Mouse (Mus musculus) gastrocnemius, adult 2 months (tissue): ENCODE results near the gene Zfhx3. TPM values are rescaled to one million over a fixed set of nuclear protein-coding genes. Genes with fewer than 3 reads are reported as not detected.

ENCODE experiments used
- DNase-seq: peaks from one replicate; pipeline ENCODE4 v3.0.0; 2022
- H3K27ac ChIP-seq: fragments of 200-600 bp; 2 replicates; pipeline ENCODE4 v1.8.1; 2022; ENCODE audit warnings: mild to moderate bottlenecking
- H3K4me3 ChIP-seq: fragments of 200-600 bp; 2 replicates; pipeline ENCODE4 v1.8.1; 2022; ENCODE audit warnings: mild to moderate bottlenecking, moderate library complexity
- CTCF ChIP-seq: fragments of 200-600 bp; IDR thresholded peaks from 2 replicates; pipeline ENCODE4 v1.8.1; 2022; ENCODE audit warnings: antibody characterized with exemption, mild to moderate bottlenecking, moderate library complexity
- intact Hi-C: fragments of 180-260 bp; cut with DNase I; formaldehyde crosslinking; loops from one replicate; pipeline ENCODE4 v1.15.1; 2025
- total RNA-seq, 2 experiments: library from RNA; stranded (reverse); gene quantifications; 2 replicates each; pipeline ENCODE4 v1.2.3; 2021

The Zfhx3 gene
- total RNA-seq, 2 experiments from 2014 or later = 14.1 to 17.7 TPM

DNA sequence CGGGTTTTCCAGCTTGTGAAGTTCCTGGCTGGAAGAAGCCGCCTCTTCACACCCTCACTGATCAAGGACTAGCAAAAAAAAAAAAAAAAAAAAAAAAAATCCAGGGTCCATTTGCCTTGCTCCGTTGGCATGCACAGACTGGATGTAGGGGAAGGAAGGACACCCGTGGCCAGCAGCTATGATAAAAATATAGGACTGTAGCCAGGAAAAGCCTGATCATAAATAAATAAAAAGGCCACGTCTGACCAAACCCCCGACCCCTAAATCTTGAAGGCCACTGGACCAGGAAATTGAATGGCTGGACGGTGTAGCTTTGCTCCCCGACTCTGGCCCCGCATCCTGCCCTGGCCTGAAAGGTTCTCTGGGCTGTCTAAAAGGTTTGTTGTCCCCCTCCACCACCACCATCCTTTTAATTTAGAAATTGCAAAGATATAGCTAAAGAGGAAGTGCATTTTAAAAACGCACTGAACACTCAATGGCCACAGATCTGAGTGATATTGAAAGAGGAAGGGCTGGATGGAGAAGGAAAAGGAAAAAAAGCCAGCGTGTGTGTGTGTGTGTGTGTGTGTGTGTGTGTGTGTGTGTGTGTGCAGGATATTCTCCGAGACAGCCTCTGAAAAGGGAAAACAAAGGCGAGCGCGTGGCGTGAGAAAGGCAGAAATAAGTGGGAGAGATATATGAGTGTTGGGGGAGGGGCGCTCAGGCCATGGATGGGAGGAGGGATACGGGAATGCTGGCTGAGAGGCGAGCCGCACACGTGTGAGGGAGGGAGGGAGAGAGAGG, 749.2 kb downstream of the Zfhx3 start:
- intact Hi-C loops = loop anchor here (10.0 kb wide), 1 partner anchor 117 kb away; no protein-coding TSS in a partner anchor
- TF ChIP-seq CTCF = no peak
- peak overlapping the region; percentile 60 for H3K4me3 ChIP-seq
- peak overlapping the region; percentile 81 for H3K27ac ChIP-seq
- peak; percentile 59 for DNase-seq

- no peak for DNase-seq
- peak overlapping the region; percentile 60 for H3K4me3 ChIP-seq
- intact Hi-C loops = loop anchor here (10.0 kb wide), 1 partner anchor 117 kb away; no protein-coding TSS in a partner anchor
- H3K27ac ChIP-seq = peak overlapping the region; percentile 81
- no peak for TF ChIP-seq CTCF
These were observed 749.8 kb downstream of the Zfhx3 start for GRCm38 (mm10) chr8:108692239-108692627.

DNA sequence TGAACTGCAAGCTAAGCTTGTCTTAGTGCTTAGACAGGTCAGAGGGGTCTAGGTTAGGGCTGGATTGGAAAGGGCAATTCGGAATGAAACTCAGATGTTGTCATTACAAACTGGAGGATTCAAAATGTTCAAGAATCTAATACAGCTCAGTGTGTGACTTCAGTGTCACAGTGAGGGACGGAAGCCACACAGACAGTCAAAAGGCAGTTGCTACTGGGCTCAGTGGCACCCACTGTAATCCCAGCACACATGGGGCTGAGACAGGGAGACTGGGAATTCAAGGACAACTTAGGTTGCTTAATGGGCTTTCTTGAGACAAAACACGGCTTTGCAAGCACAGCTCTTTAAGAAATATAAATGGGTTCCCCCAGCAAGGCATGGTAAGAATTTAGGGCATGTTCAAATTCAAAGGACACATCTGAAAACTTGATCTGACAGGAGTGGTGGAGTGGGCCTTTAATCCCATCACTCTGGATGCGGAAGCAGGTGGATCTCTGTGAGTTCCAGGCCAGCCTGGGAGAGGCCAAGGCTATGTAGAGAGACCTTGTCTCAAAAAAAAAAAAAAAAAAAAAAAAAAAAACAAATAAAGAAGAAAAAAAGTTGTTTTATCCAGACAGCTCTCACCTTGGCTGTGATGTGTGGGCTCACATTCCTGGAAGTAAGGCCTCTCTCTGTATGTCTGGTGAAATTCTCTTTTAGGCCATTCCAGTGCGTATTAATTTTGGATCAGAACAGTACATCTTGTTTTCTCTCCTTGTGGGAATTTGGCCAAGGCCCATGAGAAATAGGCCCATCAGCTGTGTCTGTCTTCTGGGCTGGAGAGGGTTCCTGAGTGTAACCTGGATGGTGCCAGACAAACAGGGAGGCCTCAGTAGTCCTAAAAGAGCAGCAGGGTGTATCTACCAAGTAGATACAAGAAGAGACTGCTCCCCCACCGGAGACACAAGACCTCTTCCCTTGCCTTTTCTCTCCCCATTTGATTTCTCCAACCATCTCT, 750.5 kb downstream of the Zfhx3 start:
- H3K27ac ChIP-seq = peak overlapping the region; percentile 81

GRCm38 (mm10) chr8:108693841-108694240, 751.4 kb downstream of the Zfhx3 start:
- intact Hi-C loops = loop anchor here (10.0 kb wide), 1 partner anchor 119 kb away; no protein-coding TSS in a partner anchor
- peak; percentile 64 for DNase-seq
- peak overlapping the region; percentile 81 for H3K27ac ChIP-seq
- no peak for TF ChIP-seq CTCF
- no peak overlapping the region for H3K4me3 ChIP-seq

More for the DNA sequence above, 750.5 kb downstream of the Zfhx3 start:
- TF ChIP-seq CTCF = no peak
- intact Hi-C loops = loop anchor here (10.0 kb wide), 1 partner anchor 118 kb away; no protein-coding TSS in a partner anchor
- H3K4me3 ChIP-seq = peak overlapping the region; percentile 60
- no peak for DNase-seq

DNA sequence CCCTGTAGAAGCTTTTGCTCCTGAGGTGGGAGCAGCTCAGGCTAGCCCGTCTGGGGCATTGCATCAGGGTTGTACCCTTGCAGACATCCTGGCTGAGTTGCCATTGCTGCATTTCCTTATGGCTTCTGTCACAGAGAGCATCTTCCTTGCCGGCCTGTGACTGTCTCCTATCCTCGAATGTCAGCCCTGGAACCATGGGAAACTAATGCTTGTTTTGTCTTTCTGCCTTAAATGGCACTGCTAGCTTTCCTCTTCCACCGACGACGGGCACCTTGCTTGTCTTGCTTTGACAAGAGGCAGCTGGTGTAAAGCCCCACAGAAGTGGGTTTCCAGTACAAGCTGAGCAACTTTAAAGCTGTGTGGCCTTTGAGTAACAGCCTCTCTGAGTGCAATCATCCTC, 752.1 kb downstream of the Zfhx3 start:
- Histone ChIP-seq H3K4me3 (no peak overlapping the region), H3K27ac (peak overlapping the region; percentile 81)
- intact Hi-C loops = loop anchor here (10.0 kb wide), 1 partner anchor 120 kb away; no protein-coding TSS in a partner anchor
- no peak for DNase-seq
- TF ChIP-seq CTCF = no peak

GRCm38 (mm10) chr8:108695242-108695880, 752.9 kb downstream of the Zfhx3 start:
- Histone ChIP-seq H3K27ac (peak overlapping the region; percentile 61), H3K4me3 (peak overlapping the region; percentile 59)
- intact Hi-C loops = loop anchor here (10.0 kb wide), 1 partner anchor 121 kb away; no protein-coding TSS in a partner anchor
- no peak for TF ChIP-seq CTCF
- no peak for DNase-seq

DNA sequence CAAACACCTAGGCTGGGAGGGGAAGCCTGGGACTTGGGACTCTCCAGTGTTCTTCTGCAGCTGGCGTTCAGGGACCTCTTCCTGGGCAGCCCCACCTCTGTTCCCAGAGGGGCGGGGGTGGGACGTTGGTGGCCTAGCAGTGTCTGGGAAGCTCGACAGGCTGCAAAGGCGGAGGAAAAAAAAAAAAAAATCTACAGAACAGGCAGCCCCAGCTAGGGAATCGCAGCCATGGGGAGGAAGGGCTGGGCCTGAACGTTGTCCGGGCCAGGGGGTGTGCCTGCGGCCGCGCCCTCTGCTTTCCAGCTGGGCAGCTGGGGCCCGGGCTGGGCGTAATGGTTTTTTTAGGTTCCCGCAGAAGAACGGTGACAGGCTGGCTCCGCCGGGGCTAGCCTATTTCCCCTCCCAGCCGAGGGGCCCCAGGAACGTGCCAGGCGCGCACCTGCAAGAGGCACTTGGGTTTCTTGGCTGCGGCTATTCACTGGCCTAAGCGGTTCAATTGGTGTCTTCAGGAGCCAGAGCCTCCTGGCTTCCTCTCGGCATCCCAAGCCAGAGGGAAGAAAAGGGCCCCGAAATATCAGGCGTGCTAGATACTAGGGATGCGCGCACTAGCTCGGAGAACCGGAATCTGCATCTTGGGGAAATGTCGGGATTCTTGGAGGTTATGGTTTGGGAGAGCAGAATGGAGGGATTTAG, 753.6 kb downstream of the Zfhx3 start:
- DNase-seq = peak; percentile 64
- Histone ChIP-seq H3K27ac (peak overlapping the region; percentile 61), H3K4me3 (peak overlapping the region; percentile 59)
- TF ChIP-seq CTCF = no peak
- intact Hi-C loops = loop anchor here (10.0 kb wide), 1 partner anchor 121 kb away; no protein-coding TSS in a partner anchor

DNA sequence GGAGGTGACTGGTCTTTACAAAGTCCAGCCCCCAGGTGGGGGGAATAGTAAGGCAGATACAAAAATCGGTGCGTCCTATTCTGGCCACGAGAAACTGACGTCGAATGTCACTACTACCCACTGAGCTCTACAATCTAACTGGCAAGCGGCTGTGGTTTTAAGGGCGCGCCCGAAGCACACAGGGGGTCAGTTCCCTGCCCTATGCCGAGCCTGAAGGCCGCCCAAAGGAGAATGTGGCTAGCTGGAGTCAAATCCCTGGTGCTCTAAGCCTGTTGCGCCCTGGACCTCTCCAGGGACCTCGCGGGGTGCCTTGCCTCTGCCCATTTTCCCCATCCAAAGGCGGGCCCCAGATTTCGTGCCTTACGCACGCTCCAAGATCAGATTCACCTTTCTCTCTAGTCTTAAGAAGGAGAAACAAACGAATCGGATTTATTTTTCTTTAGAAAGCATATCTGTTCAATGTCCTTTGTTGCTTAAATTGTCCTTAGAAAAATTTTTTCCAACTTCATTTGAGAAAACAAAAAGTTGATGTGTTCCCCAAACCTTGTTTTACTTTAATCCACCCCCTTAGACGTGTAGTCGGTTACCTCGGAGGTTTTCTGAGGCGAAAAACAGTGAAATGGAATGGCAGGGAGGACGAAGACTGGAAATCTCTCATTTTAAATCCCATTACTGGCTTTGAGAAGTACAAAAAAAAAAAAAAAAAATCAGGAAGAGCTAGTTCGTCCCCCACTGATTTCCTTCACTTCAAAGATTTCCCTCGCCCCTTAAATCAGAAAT, 754.4 kb downstream of the Zfhx3 start:
- intact Hi-C loops = loop anchor here (10.0 kb wide), 1 partner anchor 122 kb away; no protein-coding TSS in a partner anchor
- Histone ChIP-seq H3K27ac (peak overlapping the region; percentile 61), H3K4me3 (peak overlapping the region; percentile 59)
- no peak for DNase-seq
- no peak for TF ChIP-seq CTCF

DNA sequence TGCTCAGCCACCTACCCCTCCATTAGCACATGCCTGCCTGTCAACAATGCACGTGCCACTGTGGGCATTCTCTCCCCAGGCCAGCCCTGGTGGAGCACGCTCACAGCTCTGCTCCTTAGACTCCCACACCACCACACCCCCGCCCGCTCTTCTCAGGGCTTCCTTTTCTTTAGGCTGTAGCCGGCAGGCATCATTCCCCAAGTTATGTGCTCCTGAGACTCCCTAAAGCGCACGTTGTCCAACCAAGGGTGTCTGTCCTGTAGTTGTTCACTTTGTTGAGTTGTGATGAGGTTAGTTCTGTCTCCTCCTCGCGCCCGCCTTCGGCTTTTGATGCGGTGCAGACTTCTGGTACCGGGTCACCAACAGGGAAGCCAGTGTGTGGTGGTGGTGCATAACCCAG, 755.1 kb downstream of the Zfhx3 start:
- no peak overlapping the region for H3K4me3 ChIP-seq
- H3K27ac ChIP-seq = no peak overlapping the region
- intact Hi-C loops = loop anchor here (10.0 kb wide), 1 partner anchor 123 kb away; no protein-coding TSS in a partner anchor
- TF ChIP-seq CTCF = no peak
- DNase-seq = no peak

DNA sequence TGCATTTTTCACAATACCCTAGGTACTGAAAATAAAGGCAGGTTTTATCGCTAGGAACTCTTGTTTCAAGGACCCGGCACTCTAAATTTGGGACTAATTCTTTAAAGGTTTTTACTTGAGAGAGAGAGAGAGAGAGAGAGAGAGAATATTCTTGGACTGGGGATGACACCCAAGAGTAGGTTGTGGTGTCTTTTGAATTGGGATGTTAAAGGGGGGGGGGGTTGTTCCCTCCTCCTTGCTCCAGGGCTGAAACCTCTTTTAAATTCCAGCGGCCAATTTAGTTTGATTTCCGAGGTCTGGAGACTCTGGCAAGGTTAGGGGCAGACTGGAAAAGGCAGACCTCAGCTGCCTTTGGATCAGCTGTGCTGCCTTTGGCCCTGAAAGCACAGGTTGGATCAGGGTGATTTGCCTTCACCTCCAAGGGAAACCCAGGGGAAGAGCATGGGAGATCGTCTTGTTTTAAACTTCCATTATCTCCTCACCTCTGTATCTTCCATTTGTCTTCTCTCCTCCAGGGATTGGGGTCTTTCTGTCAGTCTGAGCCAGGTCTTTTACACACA, 755.7 kb downstream of the Zfhx3 start:
- intact Hi-C loops = loop anchor here (10.0 kb wide), 1 partner anchor 123 kb away; no protein-coding TSS in a partner anchor
- no peak overlapping the region for H3K4me3 ChIP-seq
- no peak overlapping the region for H3K27ac ChIP-seq
- DNase-seq = no peak
- TF ChIP-seq CTCF = no peak
